Mouse (Mus musculus) forebrain, embryonic 16.5 days (tissue): ENCODE results near the gene Birc5. TPM values are rescaled to one million over a fixed set of nuclear protein-coding genes. Genes with fewer than 3 reads are reported as not detected.

ENCODE experiments used
- ATAC-seq: fragments of 200-750 bp; cut with Nextera tagmentation; 2 replicates; pipeline ENCODE4 v1.8.0; 2017; ENCODE audit warnings: mild to moderate bottlenecking, moderate library complexity
- H3K27ac ChIP-seq: fragments of 300-500 bp; sonication (generic); 2 replicates; pipeline ENCODE4 v1.5.1; 2014; ENCODE audit warnings: low read length, control low read depth
- H3K27me3 ChIP-seq: fragments of 300-500 bp; sonication (generic); replicated peaks from 2 replicates; pipeline ENCODE4 v1.6.1; 2014; ENCODE audit warnings: low read length; ENCODE audit not compliant: control insufficient read depth, insufficient read depth
- H3K36me3 ChIP-seq: fragments of 300-500 bp; sonication (generic); 2 replicates; pipeline ENCODE4 v1.6.1; 2014; ENCODE audit not compliant: control insufficient read depth, insufficient read depth
- H3K4me1 ChIP-seq: fragments of 300-500 bp; sonication (generic); replicated peaks from 2 replicates; pipeline ENCODE4 v1.6.1; 2014; ENCODE audit warnings: low read length; ENCODE audit not compliant: control insufficient read depth, insufficient read depth
- H3K4me2 ChIP-seq: fragments of 300-500 bp; sonication (generic); 2 replicates; pipeline ENCODE4 v1.6.1; 2014; ENCODE audit warnings: mild to moderate bottlenecking, low read length, control low read depth
- H3K4me3 ChIP-seq: fragments of 300-500 bp; sonication (generic); replicated peaks from 2 replicates; pipeline ENCODE4 v1.5.1; 2014; ENCODE audit warnings: mild to moderate bottlenecking, low read length, control low read depth
- H3K9ac ChIP-seq: fragments of 300-500 bp; sonication (generic); replicated peaks from 2 replicates; pipeline ENCODE4 v1.6.1; 2014; ENCODE audit warnings: low read depth, low read length, control low read depth
- H3K9me3 ChIP-seq: fragments of 300-500 bp; sonication (generic); 2 replicates; pipeline ENCODE4 v1.6.1; 2016; ENCODE audit warnings: low read length; ENCODE audit not compliant: control insufficient read depth
- WGBS: fragments of 180-500 bp; shearing (Covaris S2); extraction: QIAGEN DNeasy Blood & Tissue Kit; methylation state at CpG from one replicate; pipeline ENCODE4 v1.1.7; 2014; 5-methylcytosine and 5-hydroxymethylcytosine counted together
- polyA plus RNA-seq: library from polyadenylated mRNA; unstranded; fragments of >200 nt; fragmentation: Nextera tagmentation; extraction: Ambion mirVana; gene quantifications from 2 replicates; pipeline ENCODE4 v1.2.1, GENCODE M21; 2015

The Birc5 gene
- polyA plus RNA-seq, 1 experiment from 2014 or later, result 72.6 TPM

- no peaks in the 10 kb centered on the region for H3K36me3 ChIP-seq
- peak within 1 kb of the TSS; percentile 98 for H3K4me2 ChIP-seq
- 2% methylated on average over 51 of the region's 51 CpGs for WGBS
- peak within 1 kb of the TSS; percentile 93 for H3K9ac ChIP-seq
- H3K4me3 ChIP-seq, result peak within 1 kb of the TSS; percentile 93
- no peaks in the 10 kb centered on the region for H3K27me3 ChIP-seq
- no peak within 1 kb of the TSS for H3K27ac ChIP-seq
- peaks cover 21% of the 10 kb centered on the region for H3K4me1 ChIP-seq
- H3K9me3 ChIP-seq, result no peaks in the 10 kb centered on the region
- peak; percentile 75 for ATAC-seq
Observed at GRCm38 (mm10) chr11:117872861-117873608, 24.0 kb downstream of the Birc5 start, which contains the start of gene Tha1. Gene Tha1 (minus strand): TSS chr11:117873481.

- H3K4me3 ChIP-seq, result no peak overlapping the region
- peaks cover 34% of the 10 kb centered on the region for H3K4me1 ChIP-seq
- no peak overlapping the region for H3K9ac ChIP-seq
- no peaks in the 10 kb centered on the region for H3K9me3 ChIP-seq
- no peaks in the 10 kb centered on the region for H3K27me3 ChIP-seq
- no peak for ATAC-seq
- no peak overlapping the region for H3K4me2 ChIP-seq
- no peak overlapping the region for H3K27ac ChIP-seq
- no peaks in the 10 kb centered on the region for H3K36me3 ChIP-seq
- 64% methylated on average over 4 of the region's 4 CpGs for WGBS
Observed at GRCm38 (mm10) chr11:117874419-117874818, 25.4 kb downstream of the Birc5 start.

GRCm38 (mm10) chr11:117875681-117876080 lies 26.6 kb downstream of the Birc5 start:
- Histone ChIP-seq H3K4me3 (no peak overlapping the region), H3K9ac (no peak overlapping the region), H3K27ac (no peak overlapping the region), H3K9me3 (no peaks in the 10 kb centered on the region), H3K27me3 (no peaks in the 10 kb centered on the region), H3K4me2 (no peak overlapping the region), H3K4me1 (peaks cover 30% of the 10 kb centered on the region), H3K36me3 (no peaks in the 10 kb centered on the region)
- WGBS, result 16% methylated on average over 6 of the region's 6 CpGs
- no peak for ATAC-seq

DNA sequence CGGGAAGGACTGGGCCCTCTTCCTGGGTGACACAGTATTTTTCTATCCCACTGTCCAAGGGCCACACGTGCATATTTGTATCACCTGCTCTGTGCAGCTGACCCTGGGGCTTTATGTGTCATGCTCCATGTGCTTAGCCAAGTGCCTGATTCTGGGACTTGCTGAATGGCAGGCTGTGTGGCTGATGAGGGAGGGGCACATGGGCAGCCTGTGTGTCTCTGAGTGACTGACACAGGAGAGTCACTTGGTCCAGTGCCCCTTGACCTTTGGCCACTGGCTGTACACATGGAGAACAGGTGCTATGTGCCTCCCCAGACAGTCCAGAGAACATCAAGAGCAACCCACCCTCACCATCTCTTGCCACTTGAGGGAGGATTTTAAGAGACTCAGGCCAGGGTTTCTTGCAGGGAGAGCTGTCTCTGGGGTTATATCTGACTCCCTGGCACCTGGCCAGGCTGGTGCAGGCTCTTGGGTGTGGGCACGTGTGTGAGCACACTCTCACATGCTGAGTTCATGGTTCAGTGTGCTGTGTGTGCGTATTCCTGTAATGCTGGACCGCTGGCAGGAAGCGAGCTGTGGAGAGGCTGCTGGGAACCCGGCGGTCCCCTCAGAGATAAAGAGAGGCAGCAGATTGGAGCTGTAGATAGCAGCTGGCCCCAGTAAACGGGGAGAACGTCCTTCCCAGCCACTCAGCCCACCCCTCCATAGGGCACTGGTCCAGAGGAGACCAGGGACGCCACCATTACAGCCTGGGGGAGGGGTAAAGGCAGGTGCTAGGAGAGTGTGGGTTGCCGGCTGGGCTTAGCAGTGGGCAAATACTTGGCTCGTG lies 29.1 kb downstream of the Birc5 start:
- H3K9ac ChIP-seq, result peak overlapping the region; percentile 43

DNA sequence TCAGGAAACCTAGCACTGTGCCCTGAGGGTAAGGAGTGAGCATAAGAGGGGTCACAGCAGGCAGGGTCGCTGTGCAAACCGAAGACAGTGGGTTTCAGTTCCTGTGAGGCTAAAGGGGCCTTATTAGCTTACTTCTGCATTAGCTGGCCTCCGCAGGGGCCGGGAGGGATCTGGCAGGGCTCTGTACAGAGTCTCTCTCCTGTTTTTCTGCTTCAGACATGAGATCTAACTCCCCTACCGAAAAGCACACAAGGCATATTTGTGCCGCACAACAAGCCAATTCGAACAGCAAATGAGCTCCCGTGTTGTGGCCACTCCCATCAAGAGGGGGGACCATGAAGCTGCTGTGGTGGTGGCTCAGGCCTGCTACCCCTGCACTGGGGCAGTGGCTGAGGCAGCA lies 29.8 kb downstream of the Birc5 start:
- H3K36me3 ChIP-seq, result no peaks in the 10 kb centered on the region
- no peaks in the 10 kb centered on the region for H3K9me3 ChIP-seq
- ATAC-seq, result peak; percentile 24; the same call in 1 of the 2 replicates
- 11% methylated on average over 8 of the region's 8 CpGs for WGBS
- H3K27ac ChIP-seq, result peak overlapping the region; percentile 52; the same call in 1 of the 2 replicates
- no peaks in the 10 kb centered on the region for H3K27me3 ChIP-seq
- H3K4me1 ChIP-seq, result peaks cover 21% of the 10 kb centered on the region
- peak overlapping the region; percentile 43; the same call in 1 of the 2 replicates for H3K9ac ChIP-seq
- no peak overlapping the region for H3K4me3 ChIP-seq
- H3K4me2 ChIP-seq, result peak overlapping the region; percentile 41

More for the DNA sequence above, 29.1 kb downstream of the Birc5 start:
- Histone ChIP-seq H3K27me3 (no peaks in the 10 kb centered on the region), H3K9me3 (no peaks in the 10 kb centered on the region), H3K4me1 (peaks cover 25% of the 10 kb centered on the region), H3K4me3 (no peak overlapping the region), H3K27ac (peak overlapping the region; percentile 52), H3K36me3 (no peaks in the 10 kb centered on the region), H3K4me2 (peak overlapping the region; percentile 41)
- peak; percentile 73 for ATAC-seq
- 25% methylated on average over 13 of the region's 13 CpGs for WGBS

DNA sequence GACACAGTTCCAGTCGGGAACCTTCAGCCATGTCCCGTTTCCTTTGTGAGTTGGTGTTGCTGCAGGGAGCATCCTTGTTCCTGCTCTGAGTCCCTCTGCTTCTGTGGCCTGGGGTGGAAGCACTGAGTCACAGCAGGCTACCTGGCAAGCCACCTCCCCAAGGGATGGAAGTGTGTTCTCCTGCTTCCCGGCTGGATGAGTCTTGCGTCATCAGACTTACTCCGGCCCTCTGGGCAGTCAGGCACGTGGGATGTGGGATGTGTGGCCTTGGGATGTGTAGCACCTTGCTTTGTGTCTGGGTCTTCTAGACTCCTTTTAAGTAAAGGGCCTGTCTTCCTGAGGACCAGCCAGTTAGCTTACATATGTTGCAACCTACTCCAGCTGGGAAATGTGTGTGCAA lies 30.6 kb downstream of the Birc5 start:
- peaks cover 21% of the 10 kb centered on the region for H3K4me1 ChIP-seq
- WGBS, result 81% methylated on average over 6 of the region's 6 CpGs
- H3K4me2 ChIP-seq, result no peak overlapping the region
- H3K9ac ChIP-seq, result no peak overlapping the region
- no peak for ATAC-seq
- no peak overlapping the region for H3K4me3 ChIP-seq
- no peak overlapping the region for H3K27ac ChIP-seq
- H3K9me3 ChIP-seq, result no peaks in the 10 kb centered on the region
- H3K27me3 ChIP-seq, result no peaks in the 10 kb centered on the region
- no peaks in the 10 kb centered on the region for H3K36me3 ChIP-seq

GRCm38 (mm10) chr11:117880336-117880976 lies 31.4 kb downstream of the Birc5 start:
- H3K4me3 ChIP-seq, result no peak overlapping the region
- peaks cover 21% of the 10 kb centered on the region for H3K4me1 ChIP-seq
- no peaks in the 10 kb centered on the region for H3K9me3 ChIP-seq
- no peak overlapping the region for H3K9ac ChIP-seq
- H3K27me3 ChIP-seq, result 0 out of 2 replicates have a peak, but pooled peaks cover 2% of the 10 kb centered on the region
- H3K27ac ChIP-seq, result no peak overlapping the region
- H3K36me3 ChIP-seq, result no peaks in the 10 kb centered on the region
- 89% methylated on average over 9 of the region's 9 CpGs for WGBS
- no peak overlapping the region for H3K4me2 ChIP-seq
- ATAC-seq, result no peak

- Histone ChIP-seq H3K4me3 (no peak overlapping the region), H3K4me2 (no peak overlapping the region), H3K27ac (no peak overlapping the region), H3K36me3 (no peaks in the 10 kb centered on the region), H3K9ac (no peak overlapping the region), H3K4me1 (peaks cover 21% of the 10 kb centered on the region), H3K9me3 (no peaks in the 10 kb centered on the region), H3K27me3 (0 out of 2 replicates have a peak, but pooled peaks cover 2% of the 10 kb centered on the region)
- 83% methylated on average over 6 of the region's 6 CpGs for WGBS
- no peak for ATAC-seq
Observed at GRCm38 (mm10) chr11:117880977-117881358, 31.9 kb downstream of the Birc5 start.

DNA sequence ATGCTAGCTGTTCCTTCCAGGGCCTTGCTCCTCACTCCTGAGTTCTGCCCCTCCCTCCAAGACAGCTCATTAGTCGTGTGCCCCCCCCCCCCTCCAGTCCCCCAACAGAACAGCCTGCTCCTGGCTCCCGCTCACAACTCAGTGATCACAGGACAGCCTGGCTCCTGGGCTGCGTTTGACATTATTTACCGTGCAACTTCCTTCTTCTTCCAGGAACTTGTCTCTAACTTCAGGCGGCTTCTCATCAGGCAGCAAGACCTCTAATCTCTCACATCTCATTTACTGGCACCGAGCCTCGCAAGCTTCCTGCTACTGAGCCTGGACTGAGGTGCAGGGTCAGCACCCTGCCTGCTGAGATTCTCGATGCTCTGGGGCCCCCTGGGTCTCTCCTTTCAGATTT lies 32.7 kb downstream of the Birc5 start:
- Histone ChIP-seq H3K4me1 (peaks cover 21% of the 10 kb centered on the region), H3K36me3 (no peaks in the 10 kb centered on the region), H3K4me3 (no peak overlapping the region), H3K9ac (no peak overlapping the region), H3K9me3 (no peaks in the 10 kb centered on the region), H3K27me3 (0 out of 2 replicates have a peak, but pooled peaks cover 4% of the 10 kb centered on the region), H3K4me2 (no peak overlapping the region), H3K27ac (no peak overlapping the region)
- ATAC-seq, result no peak
- WGBS, result 18% methylated on average over 8 of the region's 8 CpGs
